Mouse (Mus musculus): ENCODE results near the gene Slc35f4.

The Slc35f4 gene

DNA sequence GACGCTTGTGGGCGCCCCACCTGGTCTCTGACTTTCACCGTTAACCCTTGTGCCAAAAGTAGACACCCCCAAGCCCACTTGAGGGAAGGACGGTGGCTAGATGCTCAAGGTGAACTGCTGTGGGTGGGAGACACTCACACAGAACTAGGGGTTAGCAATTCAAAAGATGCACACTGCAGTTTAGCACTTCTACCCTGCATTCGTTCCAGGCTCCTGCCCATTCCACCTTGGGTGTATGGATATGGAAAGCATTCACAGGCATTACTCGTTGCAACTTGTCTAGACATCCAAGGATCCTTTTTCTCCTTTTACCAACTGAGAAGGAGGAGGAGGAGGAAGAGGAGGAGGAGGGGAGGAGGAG lies at the start of gene Slc35f4:
Slc35f4 (minus strand) TSS at position 116 of the 361 bp plus-strand sequence.
- no peak for DNase-seq (ENCODE audit: low read depth in 1 of 2, low spot score in 2 of 2)

DNA sequence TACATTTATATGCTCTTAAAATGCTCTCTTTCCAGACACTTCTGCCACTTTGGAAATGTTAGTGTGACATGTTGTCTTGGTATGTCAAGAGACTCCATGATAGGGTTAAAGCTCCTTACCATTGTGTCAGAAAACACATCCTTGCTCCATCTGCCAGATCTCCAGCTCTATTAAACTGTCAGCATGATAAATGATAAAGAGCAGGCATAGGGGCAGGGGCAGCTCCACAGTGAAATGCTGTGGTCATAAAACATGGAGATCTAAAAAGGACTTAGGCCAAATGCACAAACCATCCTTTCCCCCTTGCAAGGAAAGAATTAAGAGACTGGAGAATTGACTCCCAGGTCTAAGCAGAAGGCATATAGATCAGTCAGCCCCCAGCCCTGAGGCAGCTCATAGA lies 42.5 kb upstream of the Slc35f4 start:
- DNase-seq (ENCODE audit: low read depth in 1 of 2, low spot score in 2 of 2), result no peak

GRCm38 (mm10) chr14:49560706-49561105 lies 34.9 kb upstream of the Slc35f4 start:
- no peak for DNase-seq (ENCODE audit: low read depth in 1 of 2, low spot score in 2 of 2)

- DNase-seq (ENCODE audit: low read depth in 1 of 2, low spot score in 2 of 2), result no peak
Observed at GRCm38 (mm10) chr14:49540104-49540503, 14.3 kb upstream of the Slc35f4 start.

- DNase-seq (ENCODE audit: low read depth in 1 of 2, low spot score in 2 of 2), result no peak
Observed at GRCm38 (mm10) chr14:49525176-49525930, 493 bp downstream of the Slc35f4 start.

DNA sequence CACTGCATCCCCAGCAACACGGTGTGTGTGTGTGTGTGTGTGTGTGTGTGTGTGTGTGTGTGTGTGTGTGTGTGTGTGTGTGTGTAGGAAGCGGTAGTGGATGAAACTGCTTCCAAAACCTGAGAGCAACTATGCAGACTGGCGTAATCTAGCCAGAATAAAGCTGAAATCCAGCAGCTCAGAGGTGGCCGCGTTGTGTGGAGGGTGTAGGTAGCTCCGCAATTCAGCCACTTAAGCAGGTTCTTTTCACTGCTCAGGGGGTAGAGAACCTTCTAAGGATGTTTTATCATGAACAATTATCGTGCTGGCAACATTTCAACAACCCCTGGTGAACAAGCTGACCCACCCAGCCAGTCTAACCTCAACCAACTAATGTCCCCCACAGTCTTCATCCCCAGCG lies 1.2 kb downstream of the Slc35f4 start:
- no peak for DNase-seq (ENCODE audit: low read depth in 1 of 2, low spot score in 2 of 2)

DNA sequence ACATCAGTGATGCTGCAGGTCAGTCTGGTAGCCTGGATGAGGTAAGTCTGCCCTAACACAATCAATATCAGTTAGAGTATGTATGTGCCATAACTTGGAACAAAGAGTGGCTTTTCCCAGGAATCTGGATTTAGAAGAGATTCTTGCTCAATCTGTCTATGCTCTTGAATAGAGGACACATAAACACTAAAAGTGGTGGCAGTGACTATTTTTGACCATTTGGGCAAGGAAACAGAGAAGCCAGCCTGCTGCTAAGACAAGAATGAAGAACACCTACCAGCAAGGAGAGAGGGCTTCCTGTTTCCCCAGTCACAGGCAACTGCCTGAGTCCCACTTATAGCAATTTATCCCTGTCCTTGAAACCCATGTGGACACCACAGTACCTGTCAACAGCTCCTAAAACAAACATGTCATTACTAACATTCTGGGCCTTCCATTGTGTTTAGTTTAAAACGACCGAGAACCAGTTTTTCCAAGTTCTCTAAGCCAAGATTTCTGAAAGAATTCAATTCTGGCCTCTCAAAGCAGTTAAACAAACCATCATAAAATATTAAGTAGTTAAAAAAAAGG lies 10.7 kb downstream of the Slc35f4 start:
- DNase-seq (ENCODE audit: low read depth in 1 of 2, low spot score in 2 of 2), result no peak

DNA sequence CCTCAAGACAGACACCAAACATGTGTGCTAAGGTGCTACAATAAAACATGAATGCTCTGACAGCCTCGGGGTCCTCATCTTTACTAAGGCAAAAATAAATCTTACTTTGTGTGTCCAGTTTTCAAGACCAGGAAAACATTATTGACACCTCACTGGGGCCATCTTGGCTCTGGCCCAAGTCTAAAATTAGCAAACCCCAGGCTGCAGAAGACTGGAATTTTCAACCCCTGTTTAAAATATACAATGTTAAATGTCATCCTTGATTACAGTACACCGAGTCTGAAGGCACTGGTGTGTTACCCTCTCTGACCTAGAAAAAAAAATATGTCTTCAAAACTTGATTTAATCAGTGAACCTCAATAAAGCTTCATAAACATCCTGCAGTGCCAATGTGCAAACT lies 11.7 kb downstream of the Slc35f4 start:
- DNase-seq (ENCODE audit: low read depth in 1 of 2, low spot score in 2 of 2), result no peak

- no peak for DNase-seq (ENCODE audit: low read depth in 1 of 2, low spot score in 2 of 2)
Observed at GRCm38 (mm10) chr14:49495192-49495591, 30.7 kb downstream of the Slc35f4 start.

DNA sequence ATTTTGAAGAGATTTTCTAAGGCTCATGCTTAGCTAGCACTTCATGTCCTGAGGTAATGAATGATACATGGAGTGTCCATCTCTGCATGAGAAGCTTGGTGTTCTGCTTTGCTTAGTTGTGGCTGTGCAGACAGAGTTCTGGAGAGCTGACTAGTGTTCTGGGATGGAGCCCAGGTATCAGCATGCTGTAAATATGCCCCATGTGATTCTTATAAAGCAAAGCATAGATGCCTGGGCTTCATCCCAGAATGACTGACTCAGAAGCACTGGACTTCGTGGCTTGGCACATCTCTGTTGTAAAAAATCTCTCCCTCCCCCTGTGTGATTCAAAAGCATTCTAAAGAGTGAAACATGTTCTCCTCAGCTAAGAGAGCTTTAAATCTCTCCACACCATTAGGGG lies 32.1 kb downstream of the Slc35f4 start:
- DNase-seq (ENCODE audit: low read depth in 1 of 2, low spot score in 2 of 2), result no peak

GRCm38 (mm10) chr14:49492506-49492905 lies 33.3 kb downstream of the Slc35f4 start:
- DNase-seq (ENCODE audit: low read depth in 1 of 2, low spot score in 2 of 2), result no peak

DNA sequence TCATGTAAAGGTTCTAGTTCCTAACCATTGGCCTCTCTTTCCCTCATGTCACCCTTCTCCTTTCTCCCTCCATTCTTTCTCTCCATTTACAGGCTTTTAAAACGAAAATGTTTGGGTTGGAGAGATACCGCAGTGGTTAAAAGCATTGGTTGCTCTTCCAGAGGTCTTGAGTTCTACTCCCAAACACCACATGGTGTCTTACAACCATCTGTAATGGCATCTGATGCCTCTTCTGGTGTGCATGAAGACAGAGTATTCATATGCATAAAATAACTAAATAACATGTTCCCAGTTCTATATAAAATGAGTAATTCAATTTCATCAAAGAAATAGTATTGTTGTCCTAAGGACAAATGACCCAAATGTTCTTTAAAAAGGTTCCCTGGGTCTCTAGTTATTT lies 49.2 kb downstream of the Slc35f4 start:
- no peak for DNase-seq (ENCODE audit: low read depth in 1 of 2, low spot score in 2 of 2)

- no peak for DNase-seq (ENCODE audit: low read depth in 1 of 2, low spot score in 2 of 2)
Observed at GRCm38 (mm10) chr14:49461761-49462160, 64.1 kb downstream of the Slc35f4 start.

DNA sequence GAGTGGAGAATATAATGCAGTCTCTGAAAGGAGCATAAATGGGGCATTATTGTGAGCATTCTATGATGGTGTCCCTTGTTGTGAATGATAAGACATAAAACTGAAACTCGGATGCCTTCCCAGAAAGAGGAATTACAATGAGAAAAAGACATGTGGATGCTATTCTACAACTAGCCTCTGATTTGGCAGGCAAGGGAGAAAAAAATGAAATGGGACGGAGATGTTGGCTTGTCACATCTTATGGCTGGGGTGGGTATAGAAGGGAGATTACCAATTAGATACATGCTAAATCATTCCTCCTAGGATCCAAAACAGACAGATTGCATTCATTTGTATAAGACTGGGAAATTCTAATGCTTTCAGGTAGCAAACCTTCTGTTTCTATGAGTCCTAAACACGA lies 65.0 kb downstream of the Slc35f4 start:
- DNase-seq (ENCODE audit: low read depth in 1 of 2, low spot score in 2 of 2), result no peak

DNA sequence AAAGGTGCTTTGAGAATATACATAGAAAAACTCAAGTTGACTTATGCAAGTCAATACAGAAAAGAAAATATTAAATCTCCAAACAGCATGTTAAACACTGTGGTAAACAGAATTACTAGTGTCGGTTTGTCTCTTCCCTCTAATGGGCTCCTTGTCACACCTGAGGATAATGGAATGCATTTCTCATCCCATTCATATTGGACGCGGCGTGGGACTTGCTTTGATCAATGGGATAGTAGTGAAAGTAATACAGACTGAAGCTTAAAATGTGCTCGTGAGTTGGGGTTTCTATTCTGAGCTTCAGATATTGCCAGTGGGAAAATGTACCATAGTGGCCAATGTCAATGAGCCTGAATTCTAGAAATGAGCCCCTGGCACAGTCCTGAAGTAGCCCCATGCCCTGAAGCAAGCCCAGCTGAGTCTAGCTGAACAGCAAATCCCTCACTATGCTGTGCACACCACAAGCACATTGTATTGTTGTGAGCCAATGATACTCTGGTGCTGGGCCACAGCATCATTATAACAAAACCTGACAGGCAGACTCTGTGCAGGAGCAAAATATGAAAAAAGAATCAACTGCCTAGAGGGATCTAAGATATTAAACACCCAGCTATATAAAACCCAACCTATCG lies 71.4 kb downstream of the Slc35f4 start:
- no peak for DNase-seq (ENCODE audit: low read depth in 1 of 2, low spot score in 2 of 2)

DNA sequence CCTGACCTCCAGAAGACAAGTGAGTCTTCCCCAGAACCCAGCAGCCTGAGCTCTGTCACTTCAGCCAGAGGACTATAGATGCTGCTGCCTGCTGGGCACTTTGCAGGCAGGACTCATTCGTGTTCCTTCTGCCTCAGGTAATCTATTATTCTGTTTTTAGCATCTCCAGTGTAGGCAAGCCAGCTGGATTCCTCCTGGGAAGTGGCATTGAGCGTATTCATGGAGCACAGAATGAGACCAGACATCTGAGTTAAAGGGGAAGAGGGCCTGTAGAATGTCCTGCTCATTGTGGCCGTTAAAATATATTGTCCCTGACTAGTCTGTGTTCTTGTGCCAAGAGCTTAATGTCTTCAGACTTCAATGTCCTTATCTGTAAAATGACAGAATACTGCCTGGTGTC lies 72.1 kb downstream of the Slc35f4 start:
- DNase-seq (ENCODE audit: low read depth in 1 of 2, low spot score in 2 of 2), result no peak

DNA sequence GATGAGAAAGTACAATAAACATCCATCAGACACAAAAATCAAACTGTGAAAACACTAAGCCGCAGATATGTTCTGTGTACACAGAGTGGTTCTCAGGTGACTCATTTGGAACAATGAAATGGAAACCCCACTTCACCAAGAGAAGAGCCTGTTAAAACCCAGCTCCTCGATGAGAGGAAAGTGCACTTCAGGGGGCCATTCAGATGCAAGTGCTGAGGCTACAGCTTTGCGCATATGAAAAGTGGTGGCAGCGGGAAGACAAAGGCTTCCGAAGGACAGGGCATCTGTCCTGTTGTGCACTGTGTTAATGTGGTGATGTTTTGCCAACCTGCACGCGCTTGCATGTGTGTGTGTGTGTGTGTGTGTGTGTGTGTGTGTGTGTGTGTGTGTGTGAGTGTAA lies 78.2 kb downstream of the Slc35f4 start:
- no peak for DNase-seq (ENCODE audit: low read depth in 1 of 2, low spot score in 2 of 2)

- DNase-seq (ENCODE audit: low read depth in 1 of 2, low spot score in 2 of 2), result no peak
Observed at GRCm38 (mm10) chr14:49446461-49446860, 79.4 kb downstream of the Slc35f4 start.

DNA sequence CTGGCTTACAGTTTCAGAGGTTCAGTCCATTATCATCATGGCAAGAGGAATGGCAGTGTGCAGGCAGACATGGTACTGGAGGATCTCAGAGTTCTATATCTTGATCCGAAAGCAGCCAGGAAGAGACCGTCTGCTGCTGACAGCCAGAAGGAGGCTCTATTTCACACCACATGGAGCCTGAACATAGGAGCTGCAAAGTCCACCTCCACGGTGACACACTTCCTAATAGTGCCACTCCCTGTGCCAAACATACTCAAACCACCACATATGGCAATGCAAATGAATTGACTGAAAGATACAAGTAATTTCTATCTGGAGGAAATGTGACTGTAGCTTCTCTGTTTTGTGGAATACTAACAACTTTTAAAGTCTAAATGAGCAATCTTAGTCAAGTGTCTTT lies 89.0 kb downstream of the Slc35f4 start:
- no peak for DNase-seq (ENCODE audit: low read depth in 1 of 2, low spot score in 2 of 2)

- DNase-seq (ENCODE audit: low read depth in 1 of 2, low spot score in 2 of 2), result no peak
Observed at GRCm38 (mm10) chr14:49431821-49432220, 94.0 kb downstream of the Slc35f4 start.

DNA sequence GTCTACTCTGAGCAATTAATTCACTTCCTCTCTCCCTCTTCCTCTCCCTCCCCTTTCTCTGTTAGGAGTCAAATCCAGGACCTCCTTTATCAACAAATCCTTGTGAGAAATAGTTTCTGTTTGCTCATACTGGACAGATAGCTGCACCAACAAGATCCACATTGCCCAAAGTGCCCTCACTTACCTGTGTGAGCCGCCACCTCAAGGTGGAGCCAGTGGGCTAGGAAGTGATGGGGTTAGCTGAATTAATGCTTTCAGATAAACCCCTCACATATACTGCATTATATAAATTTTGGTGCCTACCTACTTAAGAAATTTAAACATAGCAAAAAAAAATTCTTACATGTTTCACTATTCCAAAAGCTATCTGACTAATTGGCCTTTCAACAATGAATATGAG lies 133.4 kb downstream of the Slc35f4 start:
- DNase-seq (ENCODE audit: low read depth in 1 of 2, low spot score in 2 of 2), result no peak

GRCm38 (mm10) chr14:49362161-49362560 lies 163.7 kb downstream of the Slc35f4 start:
- no peak for DNase-seq (ENCODE audit: low read depth in 1 of 2, low spot score in 2 of 2)

DNA sequence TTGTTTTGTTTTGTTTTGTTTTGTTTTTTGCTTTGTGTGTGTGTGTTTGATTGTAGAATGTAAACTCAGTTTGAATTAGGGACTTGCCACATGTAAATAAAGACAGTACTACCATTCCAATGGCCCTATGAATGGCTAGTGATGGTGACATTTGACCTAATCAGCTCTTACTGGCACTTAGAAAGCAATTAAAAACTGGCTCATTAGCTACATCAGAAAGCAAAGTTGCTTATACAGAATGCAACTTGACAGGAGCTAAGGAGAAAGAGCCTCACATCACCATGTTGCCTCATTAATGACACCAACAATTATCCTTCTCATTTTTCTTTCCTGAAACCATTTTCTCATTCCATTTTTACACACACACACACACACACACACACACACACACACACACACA lies 170.3 kb downstream of the Slc35f4 start:
- no peak for DNase-seq (ENCODE audit: low read depth in 1 of 2, low spot score in 2 of 2)
